Mouse (Mus musculus) myocyte (in vitro differentiated cells): Measurements from ENCODE around the gene Gm45808.

Experiments used
- MAX ChIP-seq: IDR thresholded peaks from one replicate; pipeline ENCODE4 v1.6.1; 2011; ENCODE audit warnings: low read depth, mild to moderate bottlenecking, control low read depth
- POLR2A ChIP-seq: IDR thresholded peaks from one replicate; pipeline ENCODE4 v1.6.1; 2011; ENCODE audit warnings: low read depth, mild to moderate bottlenecking, control low read depth, moderate library complexity; ENCODE audit not compliant: insufficient read length
- POLR2AphosphoS2 ChIP-seq: IDR thresholded peaks from one replicate; pipeline ENCODE4 v1.6.1; 2011; ENCODE audit warnings: low read depth, control low read depth; ENCODE audit not compliant: insufficient read length

DNA sequence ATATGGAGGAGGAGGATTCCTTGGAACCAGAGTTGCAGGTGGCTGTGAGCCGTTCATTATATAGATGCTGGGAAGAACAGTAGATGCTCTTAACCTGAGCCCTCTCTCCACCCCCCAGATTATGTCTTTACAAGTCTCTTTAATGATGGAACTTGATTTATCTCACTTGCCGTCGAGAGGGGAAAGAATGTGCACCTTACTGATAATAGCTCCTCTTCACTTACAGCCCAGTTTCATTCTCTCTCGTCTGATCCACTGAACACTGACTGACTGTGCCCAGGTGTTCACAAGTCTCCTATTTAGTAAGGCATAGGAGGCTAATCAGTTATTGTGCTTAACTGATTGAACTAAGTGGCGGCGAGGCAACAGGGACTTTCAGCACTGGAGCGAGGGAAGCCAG lies 3.0 kb upstream of the Gm45808 start:
- no peak for TF ChIP-seq MAX
- no peak for TF ChIP-seq POLR2A
- TF ChIP-seq POLR2AphosphoS2: no peak
